Mouse (Mus musculus) left cerebral cortex, adult 9 months (tissue): Measurements from ENCODE around the gene C2cd4d.

Experiments
- DNase-seq, 2 experiments: peaks; one replicate each; pipeline ENCODE4 v3.0.0; 2022; ENCODE audit warnings: low spot score in 2 of 2

C2cd4d gene

GRCm38 (mm10) chr3:94375861-94376260 is 13.6 kb downstream of the C2cd4d start:
- no peak for DNase-seq

DNA sequence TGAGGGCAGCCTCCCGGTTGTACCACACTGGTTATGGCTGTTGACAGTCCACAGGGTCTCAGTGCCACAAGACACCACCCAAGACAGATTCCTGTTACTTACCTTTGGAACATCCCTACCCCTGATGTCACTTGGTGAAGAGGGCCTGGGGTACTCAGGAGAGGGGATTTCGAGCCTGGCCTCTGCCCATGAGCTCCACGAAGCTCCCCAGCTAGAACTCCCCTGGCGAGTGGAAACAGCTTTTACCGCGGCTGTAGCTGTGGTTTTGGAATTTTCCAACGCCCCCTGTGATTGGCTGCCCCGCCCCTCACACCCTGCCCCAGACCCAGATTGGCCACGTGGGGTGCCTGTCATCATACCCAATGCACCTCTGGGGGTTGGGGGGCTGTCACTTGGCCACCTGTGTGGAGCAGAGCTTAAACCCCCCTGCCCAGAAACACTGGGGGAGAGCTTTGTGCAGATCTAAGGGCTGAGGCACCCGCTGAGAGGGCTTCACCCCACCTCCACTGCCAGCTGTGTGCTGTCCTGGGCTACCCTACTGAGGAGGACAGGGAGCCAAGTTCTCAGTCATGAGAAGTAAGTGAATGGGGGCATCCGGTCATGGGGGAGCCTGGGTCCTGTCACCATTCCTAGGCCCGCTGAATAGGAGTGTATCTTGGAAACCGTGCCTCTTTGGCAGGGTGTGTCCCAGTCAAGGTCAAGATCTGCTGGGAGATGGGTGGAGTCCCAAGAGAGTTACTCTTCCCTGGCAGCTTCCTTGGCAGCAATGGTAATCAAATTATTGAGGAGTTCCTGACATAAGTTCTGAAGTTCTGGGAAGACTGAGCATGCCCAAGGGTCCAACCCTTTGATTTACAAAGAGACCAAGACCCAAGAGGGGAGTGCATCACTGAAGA is 15.0 kb downstream of the C2cd4d start:
- no peak for DNase-seq

GRCm38 (mm10) chr3:94379831-94380510 is 17.7 kb downstream of the C2cd4d start:
- no peak for DNase-seq

DNA sequence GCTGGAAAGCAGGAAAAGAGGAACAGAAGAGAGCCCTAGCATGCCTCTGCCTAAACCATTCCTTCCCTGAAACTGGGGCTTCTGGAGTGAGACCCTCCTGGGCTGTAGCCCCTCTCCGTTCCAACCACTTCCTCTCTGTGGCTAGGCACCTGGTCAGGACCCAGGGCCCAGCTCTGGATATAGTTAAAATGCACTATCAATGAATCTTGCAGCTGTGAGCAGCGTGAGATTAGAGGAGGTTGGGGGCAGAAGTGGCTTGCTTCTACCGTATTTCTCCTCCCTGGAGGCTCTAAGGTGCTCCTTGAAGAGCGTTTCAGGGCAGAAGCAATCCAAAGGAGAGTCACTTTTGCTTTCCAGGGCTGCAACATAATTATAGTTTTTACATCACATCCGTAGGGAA is 20.1 kb downstream of the C2cd4d start:
- DNase-seq = no peak

GRCm38 (mm10) chr3:94383476-94383875 is 21.2 kb downstream of the C2cd4d start:
- no peak for DNase-seq

- no peak for DNase-seq
Observed at GRCm38 (mm10) chr3:94386671-94387070, 24.4 kb downstream of the C2cd4d start.

DNA sequence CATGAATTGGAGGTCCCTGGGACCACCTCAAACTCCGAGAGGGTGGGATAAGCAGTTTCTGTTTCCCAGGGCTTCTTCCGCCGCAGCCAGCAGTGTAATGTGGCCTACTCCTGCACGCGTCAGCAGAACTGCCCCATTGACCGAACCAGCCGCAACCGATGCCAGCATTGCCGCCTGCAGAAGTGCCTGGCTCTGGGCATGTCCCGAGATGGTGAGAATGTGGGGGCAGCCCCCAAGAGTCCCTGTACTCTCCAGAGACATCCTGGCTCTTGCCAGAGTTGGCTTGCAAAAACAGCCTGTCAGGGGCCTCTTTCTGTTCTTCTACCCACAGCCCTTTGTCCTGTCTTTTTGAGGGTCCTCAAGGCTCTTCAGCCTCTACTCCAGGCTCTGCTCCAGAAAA is 25.2 kb downstream of the C2cd4d start:
- DNase-seq = no peak

DNA sequence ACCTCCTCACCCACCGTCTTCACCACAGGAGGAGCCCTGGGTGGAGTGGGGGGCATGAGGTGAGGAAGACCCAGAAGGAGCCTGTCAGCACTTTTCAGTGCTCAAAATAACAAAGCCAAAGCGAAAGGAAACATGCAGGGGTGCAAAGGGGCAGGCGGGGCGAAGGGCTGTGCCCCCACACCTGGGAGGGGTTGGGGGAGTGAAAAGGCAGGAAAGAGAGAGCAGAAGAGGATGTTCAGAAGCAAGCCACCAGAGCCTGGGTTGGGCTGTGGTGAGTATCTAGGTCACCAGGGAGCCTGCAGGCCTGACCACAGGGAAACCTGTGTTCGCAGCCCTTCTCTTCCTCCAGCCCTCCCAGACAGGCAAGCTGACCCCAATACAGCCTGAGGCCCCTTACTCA is 25.8 kb downstream of the C2cd4d start:
- DNase-seq = no peak

DNA sequence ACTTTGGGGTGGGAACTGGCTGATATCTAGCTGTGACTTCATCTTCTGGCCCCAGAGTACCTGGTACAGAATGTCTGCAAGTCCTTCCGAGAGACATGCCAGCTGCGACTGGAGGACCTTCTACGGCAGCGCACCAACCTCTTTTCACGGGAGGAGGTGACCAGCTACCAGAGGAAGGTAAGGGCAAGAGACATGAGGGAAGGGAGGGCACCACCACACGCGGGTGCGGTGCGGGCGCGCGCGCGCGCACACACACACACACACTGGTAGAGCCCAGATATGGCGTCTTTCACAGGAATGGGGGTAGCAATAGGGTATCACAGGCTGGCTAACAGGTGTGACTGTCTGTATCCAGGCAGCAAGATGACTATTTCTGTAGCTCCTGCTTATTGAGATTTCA is 27.2 kb downstream of the C2cd4d start:
- no peak for DNase-seq

DNA sequence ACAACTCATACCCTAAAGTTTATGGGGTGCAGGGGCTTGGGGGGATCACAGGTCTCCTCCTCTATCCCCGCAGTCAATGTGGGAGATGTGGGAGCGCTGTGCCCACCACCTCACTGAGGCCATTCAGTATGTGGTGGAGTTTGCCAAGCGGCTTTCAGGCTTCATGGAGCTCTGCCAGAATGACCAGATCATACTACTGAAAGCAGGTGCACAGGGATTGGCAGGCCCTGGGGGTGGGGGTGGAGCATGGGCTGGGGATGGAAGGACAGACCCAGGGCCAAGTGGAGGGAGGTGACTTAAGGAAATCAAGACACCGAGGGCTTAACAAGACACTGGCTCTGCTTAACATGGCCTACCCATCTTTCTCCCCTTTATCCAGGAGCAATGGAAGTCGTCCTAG is 28.8 kb downstream of the C2cd4d start:
- DNase-seq = no peak

DNA sequence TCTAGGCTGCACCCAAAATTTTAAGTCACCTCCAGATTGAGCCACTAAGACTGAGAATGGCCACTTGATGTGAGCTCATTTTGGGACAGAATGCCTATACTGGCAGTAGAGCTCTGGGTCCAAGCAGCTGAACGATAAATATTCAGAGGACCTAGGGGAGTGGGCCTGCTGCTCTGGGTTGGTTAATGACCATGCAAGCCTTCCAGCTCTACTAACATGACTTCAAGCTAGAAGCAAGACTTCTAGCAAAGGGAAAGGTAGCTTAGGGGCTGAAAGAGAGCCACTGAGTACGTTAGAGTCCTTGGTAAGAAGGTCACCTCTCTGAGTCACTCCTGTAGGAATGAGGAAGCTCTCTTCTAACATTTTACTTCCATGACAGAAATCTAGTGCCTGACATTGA is 29.9 kb downstream of the C2cd4d start:
- DNase-seq = no peak

DNA sequence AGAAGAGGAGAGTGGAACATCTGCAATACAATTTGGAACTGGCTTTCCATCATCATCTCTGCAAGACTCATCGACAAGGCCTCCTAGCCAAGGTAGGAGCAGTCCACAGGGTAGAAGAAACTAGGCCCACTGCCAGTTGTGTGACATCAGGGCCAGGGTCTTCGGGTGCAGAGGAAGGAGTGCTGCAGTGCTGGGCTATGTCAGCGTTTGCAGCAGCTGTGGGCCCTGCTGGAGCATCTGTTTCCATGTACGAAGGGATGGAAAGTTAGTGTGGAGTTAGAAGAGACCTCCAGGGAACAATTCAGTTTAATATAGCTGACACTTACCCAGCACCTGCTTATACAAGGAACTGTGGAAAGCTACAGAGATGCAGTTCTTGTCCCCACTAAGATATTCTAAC is 30.8 kb downstream of the C2cd4d start:
- no peak for DNase-seq

DNA sequence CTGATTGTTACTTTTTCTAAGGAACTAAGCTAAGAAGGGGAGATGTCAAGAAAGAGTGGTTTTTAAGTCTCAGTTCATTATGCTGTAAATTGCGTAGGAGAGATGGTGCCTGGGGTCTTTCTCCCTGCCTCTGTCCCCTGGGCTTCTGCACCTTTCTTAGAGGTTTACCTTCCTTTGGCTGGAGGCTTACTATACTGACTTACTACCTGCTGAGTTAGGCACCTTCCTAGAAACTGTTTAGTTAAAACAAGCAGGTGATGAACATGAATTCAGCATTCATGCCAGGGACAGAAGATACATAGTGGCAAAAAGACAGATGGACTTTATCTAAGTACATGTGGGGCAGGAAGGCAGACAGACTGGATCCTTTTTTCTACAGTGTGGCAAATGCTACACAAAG is 34.1 kb downstream of the C2cd4d start:
- no peak for DNase-seq

DNA sequence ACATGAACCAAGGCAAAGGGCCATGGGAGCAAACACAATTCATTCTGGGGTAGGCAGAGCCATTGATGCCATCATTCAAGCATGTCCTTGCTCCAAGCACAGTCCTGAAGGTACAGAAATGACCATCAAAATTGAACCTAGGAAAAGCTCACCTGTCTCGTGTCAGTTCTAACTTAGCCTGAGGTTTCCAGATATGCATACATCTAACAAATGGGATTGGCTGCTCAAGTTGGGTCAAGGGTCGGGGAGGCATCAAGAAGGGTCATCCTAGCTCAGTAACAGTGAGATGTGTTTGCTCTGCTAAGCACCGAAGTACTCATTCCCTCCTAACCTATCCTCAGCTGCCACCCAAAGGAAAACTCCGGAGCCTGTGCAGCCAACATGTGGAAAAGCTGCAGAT is 34.6 kb downstream of the C2cd4d start:
- DNase-seq = no peak

DNA sequence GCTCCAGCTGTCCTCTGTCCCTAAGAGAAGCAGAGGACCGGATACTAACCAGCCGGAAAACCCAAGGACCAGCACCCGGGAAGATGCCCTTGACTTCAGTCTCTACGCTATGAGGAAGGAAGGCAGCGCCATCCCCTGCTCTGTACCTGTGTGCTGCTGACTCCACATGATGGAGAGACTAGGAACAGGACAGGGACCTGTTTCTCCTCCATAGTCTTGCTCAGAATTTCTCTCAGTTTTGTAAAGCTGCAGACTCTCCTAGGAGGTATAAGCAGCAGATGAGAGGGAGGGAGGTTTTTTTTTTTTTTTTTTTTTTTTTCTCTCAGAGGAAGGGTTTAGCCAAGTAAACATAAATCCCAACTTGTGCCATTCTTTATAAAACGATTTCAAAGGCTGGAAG is 36.0 kb downstream of the C2cd4d start, which contains the start of gene Lingo4:
Gene Lingo4, plus strand, starts transcription at position 301 of the 400 bp plus-strand sequence.
- no peak for DNase-seq

DNA sequence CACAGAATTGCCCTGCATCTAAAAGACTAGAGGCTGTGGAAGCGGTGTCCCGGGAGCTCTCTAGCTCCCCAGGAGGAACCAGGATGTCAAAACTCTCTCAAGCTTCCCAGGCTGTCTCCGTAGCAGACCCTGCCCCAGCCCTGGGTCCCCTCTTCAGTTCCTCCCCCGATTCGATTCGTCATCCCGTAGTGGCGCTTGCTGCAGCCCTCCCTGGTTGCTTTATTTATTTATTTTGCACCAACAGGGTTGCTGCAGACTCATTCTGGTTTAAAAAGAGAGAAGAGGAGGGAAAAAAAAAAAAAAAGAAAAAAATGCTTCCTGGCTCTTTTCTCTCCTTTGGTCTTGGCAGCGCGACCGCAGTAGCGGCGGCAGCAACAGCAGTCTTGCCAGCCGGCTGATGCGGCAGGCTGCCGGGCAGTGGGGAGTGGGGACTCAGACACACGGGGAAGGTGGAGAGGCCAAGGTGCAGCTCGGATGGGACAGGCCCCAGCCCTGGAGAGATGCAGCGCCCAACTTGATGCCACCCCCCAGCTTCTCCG is 36.8 kb downstream of the C2cd4d start:
- no peak for DNase-seq

DNA sequence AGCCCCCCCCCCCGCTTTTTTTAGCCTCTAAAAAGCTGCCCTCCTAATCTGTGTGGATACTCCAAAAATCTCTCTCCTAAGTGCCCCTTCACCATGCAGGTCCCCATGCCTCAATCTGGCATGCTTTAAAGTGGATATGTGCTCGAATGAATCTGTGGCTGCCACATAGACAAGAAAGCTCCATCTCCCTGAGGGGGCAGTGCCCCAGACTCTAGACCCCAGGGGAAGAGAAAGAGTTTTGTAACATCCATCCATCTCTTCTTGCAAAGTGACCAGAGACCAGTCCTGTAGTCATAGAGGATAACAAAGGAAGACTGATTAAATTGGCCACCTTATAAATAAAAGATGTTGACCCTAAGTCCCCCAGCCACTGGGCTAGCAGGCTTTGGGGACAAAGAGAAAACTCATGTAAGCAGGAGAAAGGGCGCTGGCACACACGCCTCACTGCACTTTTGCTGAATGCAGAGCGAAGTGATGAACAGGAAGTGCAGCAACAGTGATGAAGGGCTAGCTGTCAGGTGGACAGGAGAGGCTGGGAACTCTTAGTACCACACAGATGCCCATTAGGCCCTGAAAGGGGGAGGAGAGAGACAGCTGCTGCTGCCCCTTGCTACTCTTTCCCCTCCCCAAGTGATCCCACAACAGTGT is 37.5 kb downstream of the C2cd4d start:
- no peak for DNase-seq

GRCm38 (mm10) chr3:94402451-94402850 is 40.2 kb downstream of the C2cd4d start:
- no peak for DNase-seq

DNA sequence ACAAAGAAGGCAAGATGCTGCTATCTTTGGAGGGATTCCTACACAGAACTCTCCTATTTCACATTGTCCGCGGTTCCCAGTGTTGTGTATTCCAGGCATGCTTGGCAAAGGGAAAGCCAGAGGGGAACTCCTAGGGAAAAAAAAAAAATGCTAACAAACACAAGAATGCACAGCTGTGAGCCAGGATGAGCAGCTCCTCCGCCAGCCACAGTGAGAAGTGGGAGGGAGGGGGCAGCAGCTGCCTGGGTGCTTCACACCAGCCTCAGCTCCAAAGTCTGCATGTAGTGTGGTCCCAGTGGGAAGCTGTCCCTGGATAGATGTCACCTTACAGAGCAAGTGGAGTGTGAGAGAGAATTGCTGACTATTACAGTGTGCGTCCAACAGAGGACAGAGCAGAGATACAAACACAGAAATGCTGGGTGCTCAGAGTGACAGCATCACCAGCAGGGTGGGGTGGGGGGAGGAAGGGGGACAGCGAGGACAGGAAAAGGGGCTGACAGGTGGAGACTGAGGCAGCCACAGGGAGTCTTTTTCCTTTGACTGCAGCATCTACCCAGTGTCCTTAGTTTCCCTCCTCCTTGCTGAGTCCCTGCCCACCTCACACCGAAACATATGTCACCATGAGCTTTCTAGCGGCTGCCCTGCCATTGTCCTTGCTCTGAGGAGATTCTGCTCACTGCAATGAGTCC is 42.3 kb downstream of the C2cd4d start:
- DNase-seq = peak; percentile 55 to 64

- no peak for DNase-seq
Observed at GRCm38 (mm10) chr3:94405561-94405960, 43.3 kb downstream of the C2cd4d start.

DNA sequence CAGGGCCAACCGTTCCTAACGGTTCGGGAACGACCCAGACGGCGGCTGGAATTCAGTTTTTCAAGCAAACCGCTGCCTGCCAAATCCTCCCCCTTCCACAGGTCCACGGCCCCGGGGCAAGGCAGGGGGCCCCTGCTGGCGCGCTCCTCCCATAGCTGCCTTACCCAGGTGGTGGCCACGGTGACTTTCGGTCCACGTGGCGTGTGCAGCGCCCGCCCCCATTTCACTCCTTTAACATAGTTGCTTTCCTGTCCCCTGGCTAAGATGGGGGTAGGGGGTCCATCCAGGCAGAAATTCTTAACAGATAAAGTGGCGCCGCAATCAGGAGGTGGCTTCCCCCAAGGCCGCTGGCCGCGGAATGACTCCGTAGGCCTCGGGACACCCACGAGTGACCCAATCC is 50.3 kb downstream of the C2cd4d start:
- DNase-seq = no peak
